Mouse (Mus musculus) ES-Bruce4 (cell line): ENCODE measurements around the gene Cacna1b.

Experiments used
- CTCF ChIP-seq: IDR thresholded peaks from one replicate; pipeline ENCODE4 v1.8.1; 2011; ENCODE audit warnings: low read depth, low read length
- POLR2A ChIP-seq: IDR thresholded peaks from one replicate; pipeline ENCODE4 v1.8.1; 2011; ENCODE audit warnings: low read length; ENCODE audit not compliant: insufficient read depth

DNA sequence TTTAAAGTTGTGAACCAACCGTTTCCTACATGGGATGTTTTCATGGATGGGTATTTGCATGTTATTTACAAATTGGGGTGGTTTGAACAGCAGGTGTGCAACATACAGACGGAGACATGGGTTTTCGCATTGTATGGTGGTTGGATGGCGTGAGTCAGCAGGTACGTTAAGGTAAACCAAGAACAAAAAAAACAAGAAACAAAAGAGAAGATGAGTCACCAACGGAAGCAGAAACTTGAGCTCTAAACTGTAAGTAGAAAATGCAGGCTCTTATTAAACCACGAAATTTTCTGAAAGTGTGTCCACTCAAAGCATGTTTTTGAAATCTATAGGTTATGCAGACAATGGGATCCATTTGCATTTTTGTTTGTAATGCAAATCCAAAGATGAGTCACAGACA is 120.1 kb downstream of the Cacna1b start:
- TF ChIP-seq CTCF: no peak
- no peak for TF ChIP-seq POLR2A
